Mouse (Mus musculus) thymus, postnatal 10 days (tissue): ENCODE data around the gene Pfdn4.
"Not testable (repeated sequence)": the region's sequence is repeated elsewhere in the genome, so short reads cannot be mapped to it uniquely, and the experiment has no call there.

Source experiments
- DNase-seq, 2 experiments: peaks; one replicate each; pipeline ENCODE4 v3.0.0; 2021; ENCODE audit warnings: low spot score in 2 of 2

Gene Pfdn4

GRCm38 (mm10) chr2:170496154-170496930 lies at the start of gene Pfdn4:
Pfdn4 (plus strand) TSS chr2:170496428.
- no peak for DNase-seq

- DNase-seq, result no peak
Observed at GRCm38 (mm10) chr2:170446843-170447383, 49.3 kb upstream of the Pfdn4 start.

GRCm38 (mm10) chr2:170447651-170448050 lies 48.6 kb upstream of the Pfdn4 start:
- DNase-seq, result no peak

GRCm38 (mm10) chr2:170450933-170451332 lies 45.3 kb upstream of the Pfdn4 start:
- peak; percentile 35 to 61 for DNase-seq

GRCm38 (mm10) chr2:170453809-170454208 lies 42.4 kb upstream of the Pfdn4 start:
- not testable (repeated sequence) for DNase-seq

- no peak for DNase-seq
Observed at GRCm38 (mm10) chr2:170459183-170459582, 37.0 kb upstream of the Pfdn4 start.

DNA sequence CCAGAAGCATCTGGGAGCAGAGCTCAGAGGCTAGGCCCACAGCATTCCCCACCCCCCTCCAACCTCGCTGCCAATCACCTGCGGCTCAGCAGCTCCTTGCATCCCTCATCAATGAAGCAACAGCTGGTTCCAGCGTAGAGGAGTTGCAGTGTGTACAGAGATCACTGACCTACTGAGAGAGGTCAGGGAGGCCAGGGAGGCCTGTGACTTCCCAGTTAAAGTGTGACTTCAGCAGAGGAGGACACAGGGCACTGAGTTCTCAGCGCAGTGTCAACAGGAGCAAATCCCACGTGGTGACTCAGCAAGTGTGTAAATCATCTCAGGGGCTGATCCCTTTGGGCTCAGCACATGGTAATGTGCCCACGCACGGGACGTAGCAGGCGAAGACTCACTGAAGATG lies 36.4 kb upstream of the Pfdn4 start:
- no peak for DNase-seq

- DNase-seq, result no peak
Observed at GRCm38 (mm10) chr2:170461652-170462051, 34.6 kb upstream of the Pfdn4 start.

DNA sequence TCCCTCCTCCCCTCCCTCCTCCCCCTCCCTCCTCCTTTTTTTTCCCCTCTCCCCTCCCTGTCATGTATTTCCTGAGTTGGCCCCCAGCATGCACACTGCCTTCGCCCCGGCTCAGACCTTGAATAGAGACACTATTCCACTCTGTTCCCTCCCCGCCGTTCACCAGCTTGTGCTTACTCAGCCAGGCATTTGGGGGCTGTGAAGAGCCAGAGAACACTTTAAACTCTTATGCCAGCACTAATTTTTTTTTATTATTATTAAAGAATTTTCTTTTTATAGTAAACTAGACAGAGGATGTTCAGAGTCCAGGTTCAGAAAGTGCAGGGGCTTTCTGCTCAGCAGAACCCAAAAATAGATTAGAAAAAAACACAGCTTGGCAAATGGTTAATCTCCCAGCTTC lies 31.4 kb upstream of the Pfdn4 start:
- no peak for DNase-seq

DNA sequence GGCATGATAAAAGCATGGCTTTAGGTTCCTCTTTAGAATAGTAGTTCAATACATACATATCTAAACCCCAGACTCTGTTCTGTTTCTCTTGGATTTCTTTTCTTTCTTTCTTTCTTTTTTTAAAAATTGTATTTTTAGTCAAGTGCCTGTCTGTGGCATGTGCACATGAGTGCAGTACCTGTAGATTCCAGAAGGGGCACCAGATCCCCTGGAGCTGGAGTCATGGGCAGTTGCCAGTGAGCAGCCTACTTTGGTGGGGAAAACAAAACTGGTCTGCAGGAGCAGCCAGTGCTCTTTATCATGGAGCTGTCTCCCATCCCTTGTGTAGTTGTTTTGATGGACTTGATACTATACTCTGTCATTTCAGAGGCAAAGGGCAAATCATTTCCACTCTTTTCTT lies 28.2 kb upstream of the Pfdn4 start:
- peak in 1 of 2 experiments; percentile 27 for DNase-seq

DNA sequence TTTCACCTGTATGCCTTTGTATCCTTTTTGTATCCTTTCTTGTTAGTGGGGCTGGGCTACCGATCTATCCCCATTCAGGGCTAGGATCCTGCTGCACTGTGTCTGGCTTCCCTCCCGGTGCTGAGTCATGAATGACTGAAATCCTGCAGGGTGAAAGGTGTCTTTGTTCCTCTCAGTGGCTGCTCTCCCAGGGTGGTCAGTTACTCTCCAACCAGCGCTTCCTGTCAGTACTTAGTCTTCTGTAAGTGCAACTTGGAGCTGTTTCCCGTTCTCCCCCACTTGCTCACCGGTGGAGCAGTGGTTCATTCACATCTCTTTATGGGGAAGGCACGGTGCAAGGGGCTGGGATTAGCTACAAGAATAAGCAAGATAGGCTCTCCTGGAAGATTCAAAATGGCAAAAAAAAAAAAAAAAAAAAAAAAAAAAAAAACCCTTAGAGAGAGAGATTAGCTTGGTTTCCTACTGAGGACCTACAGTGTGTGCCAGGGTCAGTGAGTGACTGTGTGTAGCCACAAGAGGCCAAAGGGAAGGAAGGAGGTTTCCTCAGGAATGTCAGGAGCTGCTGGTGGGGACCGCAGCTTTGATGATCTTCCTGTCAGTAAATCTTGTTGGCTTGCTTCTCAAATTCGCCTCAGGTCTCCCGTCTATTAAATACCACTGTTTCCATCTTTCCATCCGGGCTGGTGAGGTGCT lies 26.5 kb upstream of the Pfdn4 start:
- DNase-seq, result no peak

DNA sequence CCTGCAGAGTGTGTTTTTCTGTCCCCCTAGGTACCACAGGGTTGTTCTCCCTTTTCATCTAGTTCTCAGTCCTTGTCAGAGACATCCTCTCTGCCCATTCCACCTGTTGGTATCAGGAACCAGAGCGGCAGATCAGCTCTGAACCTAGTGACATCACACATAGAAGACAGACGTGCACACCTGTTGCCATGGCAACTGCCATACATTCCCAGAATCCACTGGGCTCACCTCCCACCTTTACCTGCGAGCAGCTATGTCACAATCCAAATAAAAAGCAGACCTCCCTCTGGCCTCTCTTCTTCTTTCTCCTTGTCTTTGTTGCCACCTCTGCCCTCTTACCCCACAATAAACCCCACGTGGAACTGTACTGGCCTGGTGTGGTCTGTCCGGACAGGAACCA lies 25.6 kb upstream of the Pfdn4 start:
- no peak for DNase-seq

- no peak for DNase-seq
Observed at GRCm38 (mm10) chr2:170474125-170474524, 22.1 kb upstream of the Pfdn4 start.

- no peak for DNase-seq
Observed at GRCm38 (mm10) chr2:170475164-170475563, 21.1 kb upstream of the Pfdn4 start.

DNA sequence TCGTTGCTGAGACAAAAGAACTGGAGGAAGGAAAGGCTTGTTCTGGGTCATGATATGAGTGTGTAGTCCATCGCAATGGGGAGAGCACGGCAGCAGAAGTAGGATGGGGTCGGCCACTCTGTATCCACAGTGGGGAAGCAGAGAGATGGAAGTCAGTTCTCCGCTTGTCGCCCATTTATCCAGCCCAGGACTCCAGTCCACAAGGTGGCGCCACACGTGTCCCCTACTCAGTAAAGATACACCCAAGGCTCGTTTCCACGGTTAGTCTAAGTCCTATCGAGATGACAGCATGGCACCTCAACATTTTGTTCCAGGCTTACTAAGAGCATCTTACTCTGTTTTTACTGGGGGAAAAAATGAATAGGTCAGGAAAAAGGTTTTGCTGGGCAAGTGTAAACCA lies 20.0 kb upstream of the Pfdn4 start:
- peak in 1 of 2 experiments; percentile 35 for DNase-seq

DNA sequence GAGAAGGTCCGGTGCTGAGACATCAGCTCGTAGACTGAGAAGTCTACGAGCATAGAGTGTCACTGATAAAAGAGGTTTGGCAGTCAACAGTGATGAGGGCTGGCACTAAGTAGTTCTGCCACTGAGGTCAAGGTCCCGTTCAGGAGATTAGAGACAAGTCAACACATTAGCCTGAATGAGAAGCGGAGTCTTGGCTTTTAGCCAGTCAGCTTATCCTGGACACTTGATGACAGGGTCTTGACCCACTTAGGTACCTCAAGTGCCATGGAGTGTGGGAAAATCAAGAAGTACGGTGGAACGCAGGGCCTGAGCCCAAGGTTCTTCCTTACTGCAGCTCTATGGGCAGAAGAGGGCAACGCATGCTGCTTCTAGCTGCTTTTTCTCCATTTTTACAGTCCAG lies 19.6 kb upstream of the Pfdn4 start:
- no peak for DNase-seq

GRCm38 (mm10) chr2:170482019-170482540 lies 14.1 kb upstream of the Pfdn4 start:
- DNase-seq, result no peak

- DNase-seq, result no peak
Observed at GRCm38 (mm10) chr2:170483914-170484313, 12.3 kb upstream of the Pfdn4 start.

GRCm38 (mm10) chr2:170487202-170487601 lies 9.0 kb upstream of the Pfdn4 start:
- DNase-seq, result no peak

- DNase-seq, result peak in 1 of 2 experiments; percentile 27
Observed at GRCm38 (mm10) chr2:170487890-170488502, 8.2 kb upstream of the Pfdn4 start.

- no peak for DNase-seq
Observed at GRCm38 (mm10) chr2:170494784-170495710, 1.2 kb upstream of the Pfdn4 start.
